Mouse (Mus musculus) gastrocnemius, adult 2 months (tissue): ENCODE data around the gene Zfp457. TPM values are rescaled to one million over a fixed set of nuclear protein-coding genes. Genes with fewer than 3 reads are reported as not detected.
"Not testable (repeated sequence)": the region's sequence is repeated elsewhere in the genome, so short reads cannot be mapped to it uniquely, and the experiment has no call there.

Source experiments
- DNase-seq: peaks from one replicate; pipeline ENCODE4 v3.0.0; 2022
- H3K27ac ChIP-seq: fragments of 200-600 bp; 2 replicates; pipeline ENCODE4 v1.8.1; 2022; ENCODE audit warnings: mild to moderate bottlenecking
- H3K4me3 ChIP-seq: fragments of 200-600 bp; 2 replicates; pipeline ENCODE4 v1.8.1; 2022; ENCODE audit warnings: mild to moderate bottlenecking, moderate library complexity
- CTCF ChIP-seq: fragments of 200-600 bp; IDR thresholded peaks from 2 replicates; pipeline ENCODE4 v1.8.1; 2022; ENCODE audit warnings: antibody characterized with exemption, mild to moderate bottlenecking, moderate library complexity
- intact Hi-C: fragments of 180-260 bp; cut with DNase I; formaldehyde crosslinking; loops from one replicate; pipeline ENCODE4 v1.15.1; 2025
- long read RNA-seq, 2 experiments: library from polyadenylated mRNA; stranded (forward); transcript quantifications; one replicate each; pipeline ENCODE4 v2.0.0; 2021
- total RNA-seq, 2 experiments: library from RNA; stranded (reverse); gene quantifications; 2 replicates each; pipeline ENCODE4 v1.2.3; 2021

The Zfp457 gene
- 1 to 10 TPM; 4.0 to 4.4 TPM for total RNA-seq
- long read RNA-seq, experiment 1, result 0 reads
- long read RNA-seq, experiment 2, result 0 reads

- peak within 1 kb of the TSS; percentile 94 for H3K27ac ChIP-seq
- peak; percentile 88 for DNase-seq
- H3K4me3 ChIP-seq, result peak within 1 kb of the TSS; percentile 95
- intact Hi-C loops, result loop anchor here (1.0 to 10.0 kb wide), 3 partner anchors 39 to 178 kb away; partner anchors contain the start of gene Zfp455
- no peak; the same call in 1 of the 2 replicates for TF ChIP-seq CTCF
These were observed at the start of gene Zfp457 for GRCm38 (mm10) chr13:67305822-67306672. Gene Zfp457 (minus strand): TSS chr13:67306485.

- intact Hi-C loops, result no loop called here
- no peak overlapping the region for H3K27ac ChIP-seq
- no peak for DNase-seq
- TF ChIP-seq CTCF, result no peak
- no peak overlapping the region for H3K4me3 ChIP-seq
These were observed 45.6 kb upstream of the Zfp457 start for GRCm38 (mm10) chr13:67351854-67352253.

- Histone ChIP-seq H3K4me3 (no peak overlapping the region), H3K27ac (no peak overlapping the region)
- TF ChIP-seq CTCF, result no peak
- DNase-seq, result no peak
- intact Hi-C loops, result no loop called here
These were observed 37.1 kb upstream of the Zfp457 start for GRCm38 (mm10) chr13:67343422-67343821.

- intact Hi-C loops, result loop anchor here (1.0 kb wide), 1 partner anchor 27 kb away; the partner anchor contains the start of genes Gm28044 and Zfp953
These were observed 26.6 kb upstream of the Zfp457 start for GRCm38 (mm10) chr13:67332877-67333276.

GRCm38 (mm10) chr13:67332019-67332724 lies 25.9 kb upstream of the Zfp457 start, which contains the start of gene Zfp595:
Gene Zfp595 (minus strand): TSS chr13:67332570.
- H3K4me3 ChIP-seq, result peak within 1 kb of the TSS; percentile 71
- intact Hi-C loops, result no loop called here

More at GRCm38 (mm10) chr13:67332877-67333276, 26.6 kb upstream of the Zfp457 start:
- H3K4me3 ChIP-seq, result peak overlapping the region; percentile 71
- DNase-seq, result no peak
- H3K27ac ChIP-seq, result peak overlapping the region; percentile 91
- TF ChIP-seq CTCF, result no peak

GRCm38 (mm10) chr13:67306718-67307117 lies 433 bp upstream of the Zfp457 start:
- Histone ChIP-seq H3K27ac (peak overlapping the region; percentile 94), H3K4me3 (peak overlapping the region; percentile 95)
- TF ChIP-seq CTCF, result no peak
- no peak for DNase-seq
- intact Hi-C loops, result loop anchor here (5.0 to 10.0 kb wide), 2 partner anchors 39 to 112 kb away; partner anchors contain the start of gene Zfp455

More at GRCm38 (mm10) chr13:67332019-67332724, 25.9 kb upstream of the Zfp457 start, which contains the start of gene Zfp595:
- H3K27ac ChIP-seq, result peak within 1 kb of the TSS; percentile 91
- peak; percentile 66 for TF ChIP-seq CTCF
- peak; percentile 81 for DNase-seq

- no peak for TF ChIP-seq CTCF
- no peak for DNase-seq
- Histone ChIP-seq H3K27ac (no peak within 1 kb of the TSS), H3K4me3 (no peak within 1 kb of the TSS)
- intact Hi-C loops, result no loop called here
These were observed 28.0 kb downstream of the Zfp457 start, which contains the start of gene Zfp458 for GRCm38 (mm10) chr13:67278314-67278713. Gene Zfp458 (minus strand): TSS chr13:67278466.

- H3K27ac ChIP-seq, result peak overlapping the region; percentile 89
- not testable (repeated sequence) for DNase-seq
- H3K4me3 ChIP-seq, result peak overlapping the region; percentile 93
- intact Hi-C loops, result loop anchor here (5.0 to 10.0 kb wide), 2 partner anchors 38 to 235 kb away; partner anchors contain the start of genes Zfp457 and Zfp58
These were observed 36.8 kb downstream of the Zfp457 start for GRCm38 (mm10) chr13:67269383-67270065.

- intact Hi-C loops, result loop anchor here (5.0 to 10.0 kb wide), 2 partner anchors 39 to 236 kb away; partner anchors contain the start of genes Zfp457 and Zfp58
- Histone ChIP-seq H3K4me3 (peak overlapping the region; percentile 93), H3K27ac (peak overlapping the region; percentile 89)
- TF ChIP-seq CTCF, result no peak
- DNase-seq, result peak; percentile 57
These were observed 37.5 kb downstream of the Zfp457 start for GRCm38 (mm10) chr13:67268568-67269369.

Other genes with a start within 250 kb of the Zfp457 start
- 1 to 10 TPM; 1.1 to 1.2 TPM for gene Zfp712, start 245.3 kb downstream of the Zfp457 start, total RNA-seq
- 1 to 10 TPM in 1 of 2 experiments, under 1 TPM in 1; 0.17 to 1.6 TPM for gene Zfp708, start 208.5 kb downstream of the Zfp457 start, total RNA-seq
- gene Gm28557, start 197.9 kb downstream of the Zfp457 start, total RNA-seq, result 1 to 10 TPM; 2.2 to 3.4 TPM
- gene Rslcan18, start 190.2 kb downstream of the Zfp457 start, total RNA-seq, result under 1 TPM; 0.38 to 0.64 TPM
- 1 to 10 TPM; 4.7 to 5.6 TPM for gene Zfp759, start 184.8 kb downstream of the Zfp457 start, total RNA-seq
- 1 to 10 TPM; 1.5 to 2.0 TPM for gene Rsl1, start 133.3 kb downstream of the Zfp457 start, total RNA-seq
- under 1 TPM; 0.50 to 0.61 TPM for gene Zfp455, start 112.0 kb downstream of the Zfp457 start, total RNA-seq
- gene Zfp458, start 28.0 kb downstream of the Zfp457 start, total RNA-seq, result 1 to 10 TPM; 1.3 to 1.5 TPM
- 1 to 10 TPM; 1.5 to 1.6 TPM for gene Zfp595, start 26.1 kb upstream of the Zfp457 start, total RNA-seq
- gene Gm28044, start 54.1 kb upstream of the Zfp457 start, total RNA-seq, result 1 to 10 TPM; 1.2 to 1.6 TPM
- 1 to 10 TPM; 1.1 to 1.2 TPM for gene Zfp953, start 54.1 kb upstream of the Zfp457 start, total RNA-seq
- not detected for gene Gm28041, start 69.2 kb upstream of the Zfp457 start, total RNA-seq
- gene Zfp456, start 69.3 kb upstream of the Zfp457 start, total RNA-seq, result under 1 TPM; 0.20 to 0.53 TPM
- gene Zfp429, start 93.3 kb upstream of the Zfp457 start, total RNA-seq, result 1 to 10 TPM; 1.0 to 1.7 TPM
- gene Zfp459, start 114.9 kb upstream of the Zfp457 start, total RNA-seq, result 1 to 10 TPM in 1 of 2 experiments, under 1 TPM in 1; 0.92 to 1.2 TPM
- 1 to 10 TPM; 6.5 to 8.3 TPM for gene Zfp874a, start 145.1 kb upstream of the Zfp457 start, total RNA-seq
- gene Zfp874b, start 177.8 kb upstream of the Zfp457 start, total RNA-seq, result 10 to 100 TPM; 13.4 to 13.8 TPM
- gene Zfp58, start 194.1 kb upstream of the Zfp457 start, total RNA-seq, result 1 to 10 TPM; 4.2 to 4.8 TPM
- under 1 TPM in 1 of 2 experiments, not detected in 1; 0.20 TPM for gene Gm26965, start 219.7 kb upstream of the Zfp457 start, total RNA-seq
- 1 to 10 TPM; 3.5 to 5.2 TPM for gene Zfp87, start 219.7 kb upstream of the Zfp457 start, total RNA-seq
- gene Zfp748, start 247.3 kb upstream of the Zfp457 start, total RNA-seq, result 1 to 10 TPM; 2.3 TPM